In the genomic region with DNA sequence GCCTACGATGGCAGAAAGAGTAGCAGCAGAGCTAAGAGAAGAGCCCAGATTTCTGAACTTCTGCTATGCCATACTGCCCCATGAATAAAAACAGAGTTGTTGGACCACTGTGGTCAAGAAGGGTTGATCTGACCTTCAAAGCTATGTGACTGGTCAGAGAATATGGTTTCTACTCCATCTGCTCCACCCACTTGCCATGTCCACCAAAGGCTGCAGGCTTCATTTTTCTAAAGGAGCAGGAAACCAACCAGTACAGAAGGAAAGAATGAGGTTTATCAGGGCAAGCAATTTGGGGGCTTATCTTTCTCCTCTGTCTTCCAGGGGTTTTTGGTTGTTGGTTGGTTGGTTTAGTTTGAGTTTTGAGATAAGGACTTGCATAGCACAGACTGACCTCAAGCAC, we compare ENCODE assay signal across 18 mouse cellular contexts. TPM values are rescaled to one million over a fixed set of nuclear protein-coding genes. Genes with fewer than 3 reads are reported as not detected.
"Had no signal": no experiment of that assay in that cellular context is flagged by ENCODE, and none has a peak within 500 bp of the region (broad histone marks: within the 10 kb centered on the region; RNA-seq: fewer than 3 reads in every experiment).

No protein-coding gene starts in this region.

- H3K4me3 ChIP-seq: heart, embryonic 13.5 days; heart, embryonic 15.5 days; hindbrain, embryonic 13.5 days; hindbrain, embryonic 15.5 days; kidney, embryonic 15.5 days; left cerebral cortex, adult 2 months; limb, embryonic 10.5 days; limb, embryonic 12.5 days; liver, embryonic 13.5 days; liver, embryonic 15.5 days had no signal

- H3K27ac ChIP-seq: heart, embryonic 13.5 days; heart, embryonic 15.5 days; hindbrain, embryonic 13.5 days; hindbrain, embryonic 15.5 days; hindbrain, postnatal 0 days; kidney, embryonic 15.5 days; kidney, postnatal 0 days; left cerebral cortex, adult 2 months; limb, embryonic 10.5 days; limb, embryonic 12.5 days; liver, embryonic 13.5 days; liver, embryonic 15.5 days had no signal

- H3K27me3 ChIP-seq: heart, embryonic 13.5 days; heart, embryonic 15.5 days; hindbrain, embryonic 13.5 days; hindbrain, embryonic 15.5 days; kidney, embryonic 15.5 days; limb, embryonic 12.5 days; liver, embryonic 13.5 days; liver, embryonic 15.5 days had no signal

- H3K4me1 ChIP-seq: kidney, embryonic 15.5 days; liver, embryonic 15.5 days had no signal

- H3K9ac ChIP-seq: forebrain, postnatal 0 days; heart, embryonic 13.5 days; heart, embryonic 15.5 days; hindbrain, embryonic 13.5 days; hindbrain, embryonic 15.5 days; kidney, embryonic 15.5 days; limb, embryonic 12.5 days; liver, embryonic 13.5 days; liver, embryonic 15.5 days; liver, postnatal 0 days had no signal

- DNase-seq: forebrain, postnatal 0 days; gastrocnemius, postnatal 10 days; gastrocnemius, postnatal 25 days; layer of hippocampus, adult 9-11 months; liver, embryonic 13.5 days; liver, postnatal 0 days had no signal

RNA-seq across cellular contexts. Expression of a gene that starts 3.5 kb away (rescaled TPM):
- total RNA-seq: hematopoietic stem cell, adult 5-6 weeks had no signal
- polyA plus RNA-seq: liver, embryonic 13.5 days had no signal
